Mouse (Mus musculus) kidney, postnatal 14 days (tissue): ENCODE data around the gene Xlr3a.
A peak's percentile ranks its signal among the peaks of the same experiment; 100 is the strongest.
"Not testable (repeated sequence)": the region's sequence is repeated elsewhere in the genome, so short reads cannot be mapped to it uniquely, and the experiment has no call there.

Experiments
- DNase-seq: peaks from one replicate; pipeline ENCODE4 v3.0.0; 2022; ENCODE audit warnings: mixed read lengths

Gene Xlr3a

GRCm38 (mm10) chrX:73096941-73097508, at the start of gene Xlr3a:
Gene Xlr3a, minus strand, starts transcription at chrX:73097095.
- DNase-seq = peak; percentile 5

- DNase-seq = not testable (repeated sequence)
These were observed 46.3 kb upstream of the Xlr3a start for GRCm38 (mm10) chrX:73143218-73143618.

GRCm38 (mm10) chrX:73122859-73123829, 26.2 kb upstream of the Xlr3a start:
- not testable (repeated sequence) for DNase-seq

- DNase-seq = not testable (repeated sequence)
These were observed 19.9 kb upstream of the Xlr3a start, which contains the start of gene Gm14685 for GRCm38 (mm10) chrX:73116747-73117146. Gene Gm14685, plus strand, starts transcription at chrX:73117047.

GRCm38 (mm10) chrX:73082267-73083055, 14.4 kb downstream of the Xlr3a start, which contains the start of gene Xlr4a:
Gene Xlr4a, minus strand, starts transcription at chrX:73082478.
- not testable (repeated sequence) for DNase-seq

GRCm38 (mm10) chrX:73066765-73067312, 30.1 kb downstream of the Xlr3a start:
- not testable (repeated sequence) for DNase-seq

- DNase-seq = no peak
These were observed 32.5 kb downstream of the Xlr3a start, which contains the start of gene Pnma3 for GRCm38 (mm10) chrX:73064415-73064793. Gene Pnma3, plus strand, starts transcription at chrX:73064787.

- no peak for DNase-seq
These were observed 33.1 kb downstream of the Xlr3a start for GRCm38 (mm10) chrX:73063512-73064414.

- DNase-seq = no peak
These were observed 34.6 kb downstream of the Xlr3a start for GRCm38 (mm10) chrX:73062323-73062722.

GRCm38 (mm10) chrX:73061528-73061927, 35.4 kb downstream of the Xlr3a start:
- no peak for DNase-seq

- DNase-seq = peak; percentile 93
These were observed 42.9 kb downstream of the Xlr3a start for GRCm38 (mm10) chrX:73053860-73054563.

GRCm38 (mm10) chrX:73039666-73040065, 57.2 kb downstream of the Xlr3a start:
- no peak for DNase-seq

GRCm38 (mm10) chrX:73038831-73039230, 58.1 kb downstream of the Xlr3a start:
- no peak for DNase-seq

- no peak for DNase-seq
These were observed 59.9 kb downstream of the Xlr3a start, which contains the start of gene Pnma5 for GRCm38 (mm10) chrX:73037003-73037402. Gene Pnma5, minus strand, starts transcription at chrX:73037103.
